Mouse (Mus musculus) cerebellum, adult 8-10 months (tissue): ENCODE measurements around the gene Stra6.
A peak's percentile ranks its signal among the peaks of the same experiment; 100 is the strongest.

Experiments
- DNase-seq: peaks from one replicate; pipeline ENCODE4 v3.0.0; 2022

Stra6 gene

DNA sequence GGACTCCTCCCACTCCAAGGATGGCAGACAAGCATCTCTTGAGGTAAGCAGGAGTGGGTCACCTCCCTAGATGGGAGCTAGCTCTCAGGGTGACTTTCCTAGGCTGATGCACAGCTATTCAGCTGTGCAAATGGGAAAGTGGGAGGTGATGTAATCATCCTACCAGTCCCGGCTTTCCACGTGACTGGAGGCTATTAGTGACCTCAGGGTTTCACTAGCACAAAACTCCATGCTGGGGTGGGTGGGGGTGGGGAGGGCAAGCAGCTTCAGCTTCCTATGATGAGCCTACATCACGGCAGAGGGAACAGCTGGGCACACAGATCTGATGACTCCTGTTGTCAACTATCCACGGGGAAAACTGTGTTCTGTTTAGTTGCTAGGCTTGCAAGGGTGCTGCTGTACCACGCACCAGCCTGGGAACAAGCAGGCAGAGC lies 111.2 kb downstream of the Stra6 start:
- no peak for DNase-seq

DNA sequence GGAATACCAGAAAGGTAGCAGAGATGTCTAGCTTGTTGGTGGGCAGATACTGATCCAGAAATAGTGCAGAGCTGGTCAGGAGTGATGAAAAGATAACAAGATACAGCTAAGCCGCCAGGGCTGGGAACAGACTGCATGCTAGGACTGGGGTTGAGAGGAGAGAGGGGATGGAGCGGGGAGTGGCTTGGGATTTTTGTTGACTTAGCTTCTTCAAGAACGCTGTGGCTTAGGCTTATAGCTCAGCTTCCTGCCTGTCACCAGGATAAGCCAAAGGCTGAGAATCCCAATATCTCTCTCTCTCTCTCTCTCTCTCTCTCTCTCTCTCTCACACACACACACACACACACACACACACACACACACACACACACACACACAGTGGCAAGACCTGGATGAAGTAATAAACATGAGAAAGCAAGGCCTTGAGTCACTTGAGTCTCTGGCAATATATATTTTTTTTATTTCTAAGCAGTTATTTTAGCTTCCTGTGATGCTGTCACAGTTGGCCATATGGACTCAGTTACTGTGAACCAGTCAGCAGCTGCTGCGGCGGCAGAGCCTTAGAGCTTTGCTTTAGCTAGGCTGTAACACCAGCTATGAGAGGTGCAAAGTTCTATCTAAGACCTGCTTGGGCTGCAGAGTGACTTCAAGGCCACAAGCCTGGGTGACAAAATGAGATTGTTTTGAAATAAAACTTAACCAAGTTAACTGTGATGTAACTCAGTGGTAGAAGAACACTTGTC lies 112.3 kb downstream of the Stra6 start:
- DNase-seq, result no peak

DNA sequence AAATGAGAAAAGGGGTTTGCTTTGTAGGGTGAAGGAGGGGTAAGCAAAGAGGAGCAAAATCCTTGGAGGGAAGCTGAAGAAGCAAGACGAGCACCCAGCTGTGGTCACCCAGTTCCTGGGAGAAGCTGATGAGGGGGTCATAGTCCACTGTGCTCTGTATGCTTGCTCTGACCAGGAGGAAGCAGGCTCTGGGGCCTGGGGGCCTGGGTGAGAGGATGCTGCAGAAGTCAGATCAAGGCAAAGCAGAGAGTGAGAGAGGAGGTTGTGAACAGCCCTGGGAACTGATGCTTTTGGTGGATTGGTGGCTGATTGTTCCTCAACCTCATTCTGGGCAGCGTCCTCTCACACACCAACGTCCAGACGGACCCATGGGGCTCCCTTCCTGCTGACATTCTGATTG lies 113.6 kb downstream of the Stra6 start:
- DNase-seq, result no peak

DNA sequence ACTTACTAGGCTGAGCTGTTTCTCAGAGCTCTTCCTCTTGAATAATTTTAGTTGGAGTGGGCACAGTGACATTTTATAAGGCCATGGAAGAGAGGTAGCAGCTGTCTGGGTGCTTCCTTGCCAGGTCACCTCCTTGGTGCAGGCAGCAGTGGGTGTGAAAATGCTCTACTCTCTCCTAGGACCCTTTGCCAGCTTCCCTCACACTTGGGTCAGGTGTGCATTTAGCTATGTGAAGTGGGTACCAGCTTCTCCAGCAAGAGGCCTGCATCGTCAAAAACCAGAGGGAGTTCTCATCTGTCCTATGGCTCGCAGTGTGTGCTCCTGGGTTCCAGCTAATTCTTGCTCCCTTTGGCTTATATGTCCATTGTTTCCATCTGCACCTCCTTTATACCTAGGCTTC lies 115.8 kb downstream of the Stra6 start:
- DNase-seq, result no peak

DNA sequence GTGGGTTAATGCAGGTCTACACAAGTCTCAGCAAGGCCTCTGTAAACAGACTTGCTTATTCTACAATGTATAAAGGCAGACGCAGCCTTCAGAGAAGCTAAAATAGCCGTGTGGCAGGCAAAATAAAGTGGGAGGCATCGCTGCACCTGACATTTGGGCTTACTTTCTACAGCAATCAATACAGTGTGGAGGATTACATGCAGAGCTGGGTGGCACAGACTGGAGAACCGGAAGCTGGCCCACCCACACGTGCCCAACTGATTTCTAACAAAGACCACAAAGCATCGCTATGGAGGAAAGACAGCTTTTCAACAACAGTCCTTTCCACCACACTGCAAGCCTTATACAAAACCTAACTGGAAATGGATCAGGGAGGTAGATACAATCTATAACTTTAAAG lies 120.9 kb downstream of the Stra6 start:
- no peak for DNase-seq

DNA sequence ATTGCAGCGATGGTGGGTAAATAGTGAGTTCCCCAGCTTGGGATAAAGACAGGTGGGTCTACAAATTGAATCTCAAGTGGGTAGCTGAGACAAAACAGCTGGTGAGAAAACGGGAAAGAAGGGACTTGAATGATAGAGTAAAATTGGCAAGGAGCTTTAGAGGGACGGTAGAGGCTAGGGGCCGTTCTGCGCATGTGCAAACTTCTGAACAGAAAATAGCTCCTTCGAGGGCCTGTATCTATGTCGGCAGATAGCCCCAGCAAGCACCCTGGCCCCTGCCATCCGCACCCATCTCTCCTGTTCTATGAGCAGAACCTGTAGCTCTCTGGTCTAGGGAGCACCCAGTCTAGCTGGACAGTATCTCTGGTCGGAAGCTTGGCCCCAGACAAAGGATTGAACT lies 130.6 kb downstream of the Stra6 start:
- DNase-seq, result no peak

DNA sequence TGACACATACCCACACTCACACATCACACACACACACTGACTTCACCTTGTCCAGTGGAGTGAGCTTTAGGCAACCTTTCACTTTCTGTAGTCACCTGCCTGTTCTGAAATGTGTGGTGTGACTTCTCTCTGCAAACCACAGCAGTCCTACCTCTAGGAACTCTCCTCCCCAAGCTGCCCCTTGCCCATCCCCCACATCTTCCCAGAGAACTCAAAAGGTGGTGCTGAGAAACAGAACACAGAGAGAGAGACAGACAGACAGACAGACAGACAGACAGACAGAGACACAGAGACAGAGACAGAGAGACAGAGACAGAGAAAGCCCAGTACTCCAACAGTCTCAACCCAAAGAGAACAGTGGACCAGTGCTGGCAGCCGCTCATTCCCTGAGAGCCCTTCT lies 132.1 kb downstream of the Stra6 start:
- no peak for DNase-seq

DNA sequence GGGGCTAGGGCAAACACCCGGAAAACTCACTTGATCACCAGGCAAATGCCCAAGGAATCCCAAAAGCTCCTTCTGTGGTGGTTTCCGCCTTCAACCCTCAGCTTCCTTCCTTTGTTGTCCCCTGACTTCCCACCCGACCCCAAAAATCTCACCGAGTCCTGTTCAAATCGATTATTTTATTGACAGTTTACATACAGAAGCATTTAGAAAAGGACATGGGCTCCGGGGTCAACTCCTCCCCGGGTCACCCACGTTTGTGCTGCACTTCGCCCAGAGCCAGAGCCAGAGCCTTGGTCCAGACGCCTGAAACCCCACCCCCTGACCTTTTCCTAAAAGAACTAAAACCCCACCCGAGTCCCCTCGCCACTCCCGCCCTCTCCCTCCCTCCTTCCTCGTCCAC lies 132.6 kb downstream of the Stra6 start:
- no peak for DNase-seq

DNA sequence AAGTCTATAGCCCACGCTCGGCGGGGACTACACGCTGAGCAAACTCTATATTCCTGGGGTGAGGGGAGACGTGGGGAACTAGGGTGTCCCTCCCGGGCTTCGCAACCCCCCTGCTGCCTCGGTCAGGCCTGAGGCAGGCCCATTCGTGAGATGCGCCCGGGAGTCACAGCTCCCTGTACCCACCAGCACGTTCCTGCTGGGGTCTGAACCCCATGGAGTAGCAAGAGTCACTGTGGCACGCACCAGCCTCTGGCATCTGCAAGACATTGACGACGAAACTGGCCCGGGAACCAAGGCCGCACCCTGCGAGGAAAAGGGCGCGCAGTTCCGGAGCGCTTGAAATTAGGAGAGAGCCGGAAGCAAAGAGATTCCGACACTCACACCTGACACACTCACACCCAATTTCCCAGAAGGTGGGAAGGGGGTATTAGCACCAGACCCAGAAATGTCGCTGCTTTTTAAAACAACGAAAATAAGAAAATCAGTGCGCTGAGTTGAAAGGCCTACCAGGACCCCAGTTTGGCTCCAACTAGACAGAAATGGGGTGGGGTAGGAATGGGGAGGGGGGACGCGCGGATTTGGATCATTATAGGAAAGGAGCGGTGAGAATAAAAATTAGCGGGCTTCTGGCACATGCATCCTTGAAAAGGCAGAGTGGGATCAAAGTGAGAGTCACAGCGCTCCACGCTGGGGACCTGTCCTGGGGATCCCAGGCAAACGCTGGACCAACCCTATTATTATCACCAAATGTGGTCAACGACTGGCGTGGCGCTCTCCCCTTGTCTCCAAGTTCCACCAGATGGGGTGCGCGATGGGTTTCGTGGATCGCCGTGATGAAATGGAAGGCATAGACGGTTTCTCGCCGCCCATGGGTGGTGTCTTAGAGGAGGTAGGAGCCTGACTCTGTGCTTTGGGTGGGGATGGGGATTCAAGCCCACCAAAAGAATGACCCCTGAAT lies 133.3 kb downstream of the Stra6 start:
- DNase-seq, result no peak

DNA sequence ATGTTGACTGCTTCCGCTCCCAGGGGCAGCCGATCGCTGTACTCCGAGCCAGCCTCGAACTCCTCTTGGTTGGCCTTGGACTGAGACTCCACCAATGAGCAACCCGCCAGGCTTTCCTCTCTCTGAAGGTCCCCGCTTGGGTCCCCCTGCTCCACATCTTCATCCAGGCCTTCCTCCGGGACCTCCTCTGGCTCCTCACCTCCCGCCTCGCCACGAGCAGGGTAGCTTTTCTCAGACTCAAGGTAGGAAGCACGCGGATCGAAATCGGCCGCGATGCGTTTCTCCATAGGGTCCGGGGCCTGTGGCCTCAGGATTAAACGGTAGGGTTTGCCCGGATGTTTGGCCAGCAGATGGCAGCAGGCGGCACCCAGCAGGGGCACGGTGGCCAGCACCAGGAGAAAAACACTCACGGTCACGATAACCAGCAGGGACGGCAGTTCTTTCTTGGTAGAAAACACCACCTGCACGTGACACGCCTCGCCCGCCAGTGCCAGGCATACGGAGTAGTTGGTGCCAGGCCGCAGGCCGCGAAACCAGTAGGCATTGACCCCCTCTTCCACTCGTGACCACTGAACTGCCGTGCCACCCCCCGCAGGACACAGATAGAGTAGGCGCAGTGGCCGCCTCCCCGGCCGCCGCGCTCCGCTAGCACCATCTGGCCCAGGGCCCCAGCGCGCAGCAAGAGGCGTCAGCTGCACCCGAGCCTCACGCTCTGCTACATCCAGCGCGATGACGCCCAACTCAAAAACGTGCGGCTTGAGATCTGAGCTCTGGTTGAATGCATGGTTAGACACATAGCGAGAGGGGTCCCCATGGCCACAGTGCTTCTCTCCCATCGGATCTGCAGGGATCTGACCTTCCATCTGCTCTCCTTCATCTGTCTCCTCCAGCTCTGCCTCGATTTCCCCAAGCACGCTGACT lies 134.5 kb downstream of the Stra6 start:
- DNase-seq, result peak; percentile 29

DNA sequence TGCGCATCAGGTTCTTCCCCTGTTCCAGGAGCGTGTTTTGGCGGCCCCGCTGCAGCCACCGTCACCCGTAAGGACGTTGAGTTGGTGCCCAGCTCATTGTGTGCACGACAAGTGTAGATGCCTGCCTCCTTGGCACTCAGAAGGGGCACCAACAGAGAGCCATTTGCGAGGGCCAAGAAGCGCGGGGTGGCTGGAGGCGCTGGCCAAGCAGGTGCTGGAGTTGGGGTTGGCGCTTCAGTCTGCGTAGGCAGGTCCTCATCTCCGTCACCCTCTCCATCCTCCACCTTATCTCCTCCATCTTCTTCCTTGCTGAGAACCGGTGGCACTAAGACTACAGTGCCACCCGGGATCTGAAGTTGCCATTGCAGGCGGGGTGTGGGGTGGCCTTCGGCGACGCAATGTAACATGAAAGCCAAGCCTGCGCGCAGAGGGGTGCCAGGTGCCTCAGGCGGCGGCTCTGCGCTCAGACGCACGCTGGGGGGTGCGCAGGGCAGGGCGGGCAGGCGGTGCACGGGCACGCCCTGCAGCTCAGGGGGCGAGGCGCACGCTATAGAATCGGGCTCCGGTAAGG lies 135.3 kb downstream of the Stra6 start:
- DNase-seq, result peak; percentile 33

DNA sequence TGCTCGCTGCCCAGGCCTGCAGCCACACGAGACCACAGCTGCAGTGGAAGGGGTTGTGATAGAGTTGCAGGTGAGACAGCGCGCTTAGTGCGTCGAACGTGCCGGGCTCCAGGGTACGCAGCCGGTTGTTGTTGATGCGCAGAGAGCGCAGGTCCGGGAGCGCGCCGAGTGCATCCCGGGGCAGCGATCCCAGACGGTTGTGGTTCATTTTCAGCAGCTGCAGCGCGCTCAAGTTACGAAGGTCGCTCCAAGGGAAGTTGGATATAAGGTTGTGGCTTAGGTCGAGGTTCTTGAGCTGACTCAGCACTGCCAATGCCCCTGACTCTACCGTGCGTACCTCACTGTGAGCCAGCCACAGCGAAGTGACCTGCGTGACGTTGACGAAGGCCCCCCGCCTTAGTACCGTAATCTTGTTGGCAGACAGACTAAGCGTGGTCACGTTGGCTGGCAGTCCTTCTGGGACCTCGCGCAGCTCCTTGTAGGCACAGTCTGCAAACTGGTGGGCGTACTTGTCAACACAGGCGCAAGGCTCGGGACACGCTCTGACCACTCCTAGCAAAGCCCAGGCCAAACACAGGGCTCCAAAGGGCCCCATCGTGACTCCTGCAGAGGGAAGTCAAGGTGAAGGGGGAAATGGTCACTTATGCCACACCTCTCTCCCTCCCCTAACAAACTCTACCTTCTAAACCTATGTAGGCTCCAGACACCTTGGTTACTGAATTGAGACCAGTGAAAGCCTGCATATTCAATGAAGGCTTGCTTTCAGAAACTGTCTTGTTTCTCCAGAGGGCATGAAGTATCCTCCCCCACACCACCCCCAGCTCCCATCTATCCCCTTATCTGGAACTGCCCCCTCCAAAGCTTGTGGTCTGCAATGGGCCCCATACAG lies 136.0 kb downstream of the Stra6 start:
- DNase-seq, result no peak

DNA sequence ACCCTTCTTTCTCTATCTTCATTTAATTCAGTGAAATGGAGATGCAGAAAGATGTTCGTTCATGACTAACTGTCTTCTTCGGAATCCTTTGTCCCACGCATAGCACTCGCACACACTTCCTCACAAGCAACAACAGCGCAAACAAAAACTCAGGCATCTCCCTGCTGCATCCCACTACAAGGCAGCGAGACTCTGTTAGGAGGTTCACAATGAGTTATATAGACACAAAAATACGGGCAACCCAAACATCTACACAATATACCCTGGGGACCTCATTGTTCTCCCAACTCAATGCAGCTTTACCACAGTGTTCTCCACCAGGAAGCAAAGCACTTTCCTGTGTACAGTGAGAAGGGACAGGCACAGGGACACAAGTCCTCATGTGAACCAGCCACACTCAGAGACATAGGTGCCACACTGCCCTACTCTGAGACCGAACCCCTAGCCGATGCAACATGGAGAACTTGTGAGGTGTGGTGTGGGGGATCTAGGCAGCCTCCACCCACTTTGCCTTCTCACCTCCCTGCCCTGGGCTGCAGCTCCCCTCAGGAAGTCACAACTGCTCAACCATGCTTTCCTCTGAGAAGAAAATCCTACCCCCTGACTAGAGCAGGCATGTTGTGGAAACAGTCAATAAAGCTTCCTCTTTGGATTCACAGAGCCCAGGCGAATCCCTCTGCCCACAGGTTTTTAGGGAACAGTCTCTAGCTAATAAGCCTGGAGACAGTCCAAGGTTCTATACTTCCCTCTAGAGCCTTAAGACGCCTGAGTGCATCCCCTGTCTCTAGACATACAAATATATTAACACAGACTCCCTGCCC lies 136.9 kb downstream of the Stra6 start:
- no peak for DNase-seq

DNA sequence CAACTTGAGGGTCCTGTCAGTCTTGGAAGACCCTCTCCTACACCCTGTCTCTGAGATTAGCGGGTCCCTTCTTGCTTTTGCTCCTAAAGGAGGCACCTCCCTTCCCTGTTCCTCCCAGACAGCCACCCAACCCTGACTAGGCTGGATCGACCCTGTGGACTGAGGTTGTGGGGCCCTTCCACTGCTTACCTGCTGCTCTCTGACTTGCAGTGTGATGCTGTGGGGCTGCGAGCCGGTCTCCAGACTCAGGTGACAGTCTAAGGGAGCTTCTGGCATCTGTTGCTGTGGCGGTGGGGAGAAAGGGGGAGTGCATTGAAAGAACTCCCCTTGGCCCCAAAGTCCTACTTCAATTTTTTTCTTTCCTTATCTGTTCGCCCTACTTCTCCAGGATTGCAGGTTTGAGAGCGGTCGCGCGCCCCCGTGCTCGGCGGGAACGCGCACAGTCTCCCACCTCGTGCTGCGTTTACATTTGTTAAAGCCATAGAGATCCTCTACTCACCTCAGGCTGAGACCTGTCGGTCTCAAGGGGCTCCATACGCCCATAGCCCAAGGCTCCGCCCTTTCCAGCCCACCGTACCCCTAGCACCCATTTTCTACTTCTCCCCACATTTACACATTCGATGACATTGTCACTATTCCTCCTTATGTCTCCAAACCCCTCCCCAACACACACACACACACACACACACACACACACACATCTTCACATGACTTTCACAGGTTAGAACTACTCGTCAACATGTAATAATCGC lies 137.7 kb downstream of the Stra6 start:
- no peak for DNase-seq

DNA sequence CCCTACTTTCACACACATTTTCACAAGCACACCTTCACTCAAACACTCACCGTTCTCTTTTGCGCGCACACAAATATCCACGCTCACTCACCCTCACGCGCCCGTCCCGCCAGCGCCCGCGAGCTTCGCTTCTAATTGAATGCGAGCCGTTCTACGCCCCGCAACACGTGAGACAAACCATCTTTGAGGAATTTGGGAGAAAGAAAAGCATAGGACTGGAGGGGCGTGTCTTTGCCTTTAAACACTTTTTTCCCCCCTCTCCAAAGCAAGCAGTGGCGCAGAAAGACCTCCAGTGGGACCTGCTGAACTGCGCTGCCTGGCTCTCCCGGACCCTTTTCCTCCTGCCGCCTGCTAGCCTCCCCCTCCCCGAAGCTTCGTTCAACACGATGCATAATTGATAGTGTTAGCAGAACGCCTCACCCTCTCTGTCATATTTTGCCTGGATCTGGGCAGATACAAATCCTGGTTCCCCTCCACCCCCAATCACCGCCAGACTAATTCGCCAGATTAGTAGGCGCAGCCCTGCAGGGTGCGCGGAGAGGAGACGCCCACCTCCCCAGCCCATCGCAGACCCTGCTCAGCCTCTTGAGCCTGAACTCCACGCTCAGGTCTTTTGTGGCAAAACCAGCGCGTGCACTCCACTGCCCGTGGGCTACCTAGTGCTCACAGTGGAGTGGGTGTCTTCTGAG lies 138.4 kb downstream of the Stra6 start:
- no peak for DNase-seq

DNA sequence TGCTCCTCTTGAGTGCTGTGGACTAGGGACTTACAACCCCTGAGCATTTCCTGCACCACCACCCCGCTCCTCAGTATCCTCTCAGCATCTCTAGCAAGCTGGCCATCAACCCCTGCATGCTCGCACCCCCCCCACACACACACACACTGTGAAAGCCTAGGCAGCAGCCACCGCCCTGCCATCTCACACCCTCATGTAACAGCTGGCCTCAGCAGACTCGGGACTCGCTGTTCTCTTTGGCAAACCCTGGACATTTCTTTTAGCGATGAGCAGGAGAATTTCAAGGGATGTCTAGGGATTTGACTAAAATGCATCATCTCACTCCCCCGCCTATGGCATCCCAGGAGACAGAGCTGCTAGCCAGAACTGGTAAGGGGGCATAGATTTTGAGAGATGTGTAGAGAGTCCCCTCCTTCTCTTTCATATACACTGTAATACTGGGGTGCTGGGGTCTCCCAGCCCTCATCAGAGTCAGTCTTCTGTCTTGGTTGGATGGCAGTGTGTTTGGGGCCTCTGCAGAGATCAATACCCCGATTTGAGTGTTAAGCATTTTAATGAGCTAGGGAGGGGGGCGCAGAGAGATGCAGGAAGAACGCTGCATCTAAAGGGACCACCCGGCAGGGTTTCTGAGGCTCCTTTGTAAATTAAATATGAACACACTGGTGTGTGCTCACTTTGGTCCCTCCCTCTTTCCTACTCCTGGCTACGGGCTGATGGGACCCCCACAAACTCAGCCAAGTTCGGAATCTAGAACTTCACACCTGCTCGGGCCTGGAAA lies 139.3 kb downstream of the Stra6 start:
- no peak for DNase-seq
